Mouse (Mus musculus): ENCODE data around the gene Spp2.
"Not testable (repeated sequence)": the region's sequence is repeated elsewhere in the genome, so short reads cannot be mapped to it uniquely, and the experiment has no call there.

Spp2 gene

GRCm38 (mm10) chr1:88433096-88433883, 26.5 kb downstream of the Spp2 start:
- no peak for DNase-seq (ENCODE audit: low read depth, low spot score)

GRCm38 (mm10) chr1:88434057-88434456, 27.3 kb downstream of the Spp2 start:
- no peak for DNase-seq (ENCODE audit: low read depth, low spot score)

GRCm38 (mm10) chr1:88437206-88438126, 30.7 kb downstream of the Spp2 start:
- DNase-seq (ENCODE audit: low read depth, low spot score) = no peak

GRCm38 (mm10) chr1:88443383-88443782, 36.6 kb downstream of the Spp2 start:
- DNase-seq (ENCODE audit: low read depth, low spot score) = no peak

GRCm38 (mm10) chr1:88445400-88445799, 38.6 kb downstream of the Spp2 start:
- no peak for DNase-seq (ENCODE audit: low read depth, low spot score)

GRCm38 (mm10) chr1:88446270-88447030, 39.7 kb downstream of the Spp2 start:
- no peak for DNase-seq (ENCODE audit: low read depth, low spot score)

GRCm38 (mm10) chr1:88447483-88447882, 40.7 kb downstream of the Spp2 start:
- no peak for DNase-seq (ENCODE audit: low read depth, low spot score)

GRCm38 (mm10) chr1:88448094-88448493, 41.3 kb downstream of the Spp2 start:
- DNase-seq (ENCODE audit: low read depth, low spot score) = not testable (repeated sequence)

- no peak for DNase-seq (ENCODE audit: low read depth, low spot score)
Measured at GRCm38 (mm10) chr1:88449741-88450140, 43.0 kb downstream of the Spp2 start.

- DNase-seq (ENCODE audit: low read depth, low spot score) = no peak
Measured at GRCm38 (mm10) chr1:88450668-88451067, 43.9 kb downstream of the Spp2 start.

- DNase-seq (ENCODE audit: low read depth, low spot score) = no peak
Measured at GRCm38 (mm10) chr1:88452198-88452597, 45.4 kb downstream of the Spp2 start.

- DNase-seq (ENCODE audit: low read depth, low spot score) = no peak
Measured at GRCm38 (mm10) chr1:88454703-88455102, 47.9 kb downstream of the Spp2 start.

- no peak for DNase-seq (ENCODE audit: low read depth, low spot score)
Measured at GRCm38 (mm10) chr1:88455761-88456160, 49.0 kb downstream of the Spp2 start.

- peak; percentile 85 for DNase-seq (ENCODE audit: low read depth, low spot score)
Measured at GRCm38 (mm10) chr1:88456451-88457072, 49.8 kb downstream of the Spp2 start.

GRCm38 (mm10) chr1:88459196-88459595, 52.4 kb downstream of the Spp2 start:
- DNase-seq (ENCODE audit: low read depth, low spot score) = no peak

GRCm38 (mm10) chr1:88459655-88460054, 52.9 kb downstream of the Spp2 start:
- DNase-seq (ENCODE audit: low read depth, low spot score) = no peak

GRCm38 (mm10) chr1:88461096-88461495, 54.3 kb downstream of the Spp2 start:
- no peak for DNase-seq (ENCODE audit: low read depth, low spot score)

- DNase-seq (ENCODE audit: low read depth, low spot score) = no peak
Measured at GRCm38 (mm10) chr1:88462484-88462883, 55.7 kb downstream of the Spp2 start.

GRCm38 (mm10) chr1:88463241-88463640, 56.5 kb downstream of the Spp2 start:
- DNase-seq (ENCODE audit: low read depth, low spot score) = no peak

- DNase-seq (ENCODE audit: low read depth, low spot score) = no peak
Measured at GRCm38 (mm10) chr1:88464109-88464905, 57.5 kb downstream of the Spp2 start.

GRCm38 (mm10) chr1:88465722-88466121, 59.0 kb downstream of the Spp2 start:
- no peak for DNase-seq (ENCODE audit: low read depth, low spot score)
